Mouse (Mus musculus): ENCODE results near the gene Fam78a.

DNA sequence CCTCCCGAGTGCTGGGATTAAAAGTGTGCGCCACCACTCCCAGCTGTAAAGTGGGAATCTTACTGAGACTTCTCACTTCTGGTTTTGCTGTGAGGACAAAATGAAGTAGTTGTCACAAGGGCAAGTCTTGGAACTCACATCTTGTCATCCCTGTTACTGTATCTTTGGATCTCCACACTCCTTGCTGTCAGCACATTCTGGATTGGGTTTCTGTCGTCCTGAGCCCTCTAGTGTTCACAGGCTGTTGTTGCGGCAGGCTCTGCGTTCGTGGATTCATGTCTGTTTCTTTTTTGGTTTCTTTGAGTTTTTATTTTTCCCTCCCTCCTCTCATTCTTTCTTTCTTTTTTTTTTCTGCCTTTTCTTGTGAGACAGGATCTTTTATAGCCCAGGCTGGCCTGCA, 45.8 kb upstream of the Fam78a start:
- TF ChIP-seq CTCF (conservative IDR thresholded peaks at IDR 0.05 in 1 of 2, IDR thresholded peaks at IDR 0.05 in 1 of 2; ENCODE audit: low read depth in 2 of 2, low read length in 2 of 2) (peak; percentile 86 to 88), EP300 (IDR thresholded peaks at IDR 0.05; ENCODE audit: low read length) (no peak), MXI1 (IDR thresholded peaks at IDR 0.05; ENCODE audit: low read depth, low read length) (no peak), POLR2A (IDR thresholded peaks at IDR 0.05; ENCODE audit: low read depth, low read length) (no peak), TCF12 (IDR thresholded peaks at IDR 0.05; ENCODE audit: low read depth, low read length) (no peak), ZC3H11A (IDR thresholded peaks at IDR 0.05; ENCODE audit: low read depth, low read length) (peak; percentile 6; the same call in 1 of the 2 replicates), ZNF384 (IDR thresholded peaks at IDR 0.05; ENCODE audit: low read depth, low read length) (no peak), MEF2A (IDR thresholded peaks at IDR 0.05; ENCODE audit: borderline replicate concordance, low read depth, low read length) (no peak), ELF1 (IDR thresholded peaks at IDR 0.05; ENCODE audit: low read depth, low read length) (no peak)
